In genomic region chr2:93214192-93214591, GRCm38 (mm10) we compare ENCODE assay signal across 12 mouse cellular contexts. TPM values are rescaled to one million over a fixed set of nuclear protein-coding genes. Genes with fewer than 3 reads are reported as not detected.
A peak's percentile ranks its signal among the peaks of the same experiment; 100 is the strongest.
DNase-seq lines count a peak whose midpoint lies in the region; ATAC-seq and TF ChIP-seq lines count a peak whose summit lies in the region.
"Had no signal": no experiment of that assay in that cellular context is flagged by ENCODE, and none has a peak within 500 bp of the region (broad histone marks: within the 10 kb centered on the region; RNA-seq: fewer than 3 reads in every experiment).

No protein-coding gene starts in this region.

- H3K4me3 ChIP-seq in embryonic facial prominence, embryonic 10.5 days = no peak overlapping the region
- no peak overlapping the region for H3K4me3 ChIP-seq in liver, postnatal 0 days (ENCODE audit: low read depth, low read length)
- H3K4me3 ChIP-seq: hindbrain, embryonic 15.5 days; limb, embryonic 12.5 days; myocyte had no signal

- TF ChIP-seq CTCF in liver, postnatal 0 days (IDR thresholded peaks at IDR 0.05; ENCODE audit: low read depth) = no peak

- TF ChIP-seq EP300 in liver, postnatal 0 days (IDR thresholded peaks at IDR 0.05; ENCODE audit: low read depth) = no peak

- peak; percentile 55 for DNase-seq in kidney, postnatal 14 days
- no peak for DNase-seq in kidney, adult 11 months
- peak; percentile 32 for DNase-seq in ES-CJ7 (ENCODE audit: low read depth, low spot score)
- DNase-seq in embryonic facial prominence, embryonic 10.5 days (ENCODE audit: low spot score) = no peak
- DNase-seq in liver, postnatal 0 days = no peak
- no peak for DNase-seq in embryo, embryonic 11 days
- DNase-seq in frontal cortex, postnatal 14 days (ENCODE audit: low spot score in 2 of 2) = no peak
- DNase-seq: cerebellum, adult 2 months; right cerebral cortex, postnatal 25 days had no signal

- H3K9me3 ChIP-seq in embryonic facial prominence, embryonic 10.5 days = no peaks in the 10 kb centered on the region
- no peaks in the 10 kb centered on the region for H3K9me3 ChIP-seq in liver, postnatal 0 days (ENCODE audit: low read length)
- H3K9me3 ChIP-seq: hindbrain, embryonic 15.5 days; limb, embryonic 12.5 days had no signal

- WGBS in embryonic facial prominence, embryonic 10.5 days = 83% methylated on average over 1 of the region's 1 CpGs
- 38% methylated on average over 1 of the region's 1 CpGs for WGBS in liver, postnatal 0 days (ENCODE audit: insufficient replicate concordance)

- no peak overlapping the region for H3K4me2 ChIP-seq in liver, postnatal 0 days (ENCODE audit: low read depth, low read length)
- H3K4me2 ChIP-seq: hindbrain, embryonic 15.5 days; limb, embryonic 12.5 days had no signal

- H3K4me1 ChIP-seq in embryonic facial prominence, embryonic 10.5 days = peaks cover 36% of the 10 kb centered on the region
- H3K4me1 ChIP-seq in liver, postnatal 0 days (ENCODE audit: insufficient read depth) = no peaks in the 10 kb centered on the region

- peaks cover 16% of the 10 kb centered on the region; the same call in 1 of the 2 replicates for H3K27me3 ChIP-seq in embryonic facial prominence, embryonic 10.5 days (replicated peaks; ENCODE audit: low read depth, poor library complexity, severe bottlenecking)
- H3K27me3 ChIP-seq in liver, postnatal 0 days (ENCODE audit: insufficient read depth, low read length) = no peaks in the 10 kb centered on the region
- H3K27me3 ChIP-seq: hindbrain, embryonic 15.5 days; limb, embryonic 12.5 days had no signal

- ATAC-seq in liver, postnatal 0 days = peak; percentile 48; the same call in 1 of the 2 replicates

- peak overlapping the region; percentile 31 for H3K27ac ChIP-seq in embryonic facial prominence, embryonic 10.5 days (replicated peaks)
- H3K27ac ChIP-seq in liver, postnatal 0 days (ENCODE audit: low read depth) = no peak overlapping the region
- H3K27ac ChIP-seq: hindbrain, embryonic 15.5 days; limb, embryonic 12.5 days had no signal

- peaks cover 35% of the 10 kb centered on the region for H3K36me3 ChIP-seq in embryonic facial prominence, embryonic 10.5 days (replicated peaks)
- no peaks in the 10 kb centered on the region for H3K36me3 ChIP-seq in liver, postnatal 0 days (replicated peaks; ENCODE audit: insufficient read depth, low read length)

- no peak overlapping the region for H3K9ac ChIP-seq in liver, postnatal 0 days (replicated peaks)
- H3K9ac ChIP-seq: hindbrain, embryonic 15.5 days; limb, embryonic 12.5 days had no signal

RNA-seq across cellular contexts. Expression of gene Trp53i11, which starts 26.8 kb away (rescaled TPM):
- 72.5 and 95.2 TPM in 2 replicates for polyA plus RNA-seq in embryonic facial prominence, embryonic 10.5 days (2016; fragmentation: Nextera tagmentation; extraction: Ambion mirVana)
- 4.0 and 5.7 TPM in 2 replicates for polyA plus RNA-seq in liver, postnatal 0 days (2015; fragmentation: Nextera tagmentation; extraction: Ambion mirVana)

Comparison
In these comparisons a context has a peak if more than half of its experiments do, and no peak if none do; other contexts are left out.
1. DNase-seq: peak in kidney, postnatal 14 days (single experiment) and ES-CJ7 (single experiment); none in kidney, adult 11 months (single experiment), embryonic facial prominence, embryonic 10.5 days (single experiment), liver, postnatal 0 days (single experiment), embryo, embryonic 11 days (single experiment) and frontal cortex, postnatal 14 days (0 of 2).
2. RNA of gene Trp53i11, which starts 26.8 kb away (polyA plus RNA-seq): 72.5 to 95.2 TPM in embryonic facial prominence, embryonic 10.5 days; 4.0 to 5.7 TPM in liver, postnatal 0 days; every median in the first group is over 10 times any median in the second.